In genomic region chr3:51365517-51365882, GRCm38 (mm10) we compare ENCODE assay signal across 8 mouse cellular contexts. TPM values are rescaled to one million over a fixed set of nuclear protein-coding genes. Genes with fewer than 3 reads are reported as not detected.
DNase-seq lines count a peak whose midpoint lies in the region; ATAC-seq and TF ChIP-seq lines count a peak whose summit lies in the region.

No protein-coding gene starts in this region.

- no peak for ATAC-seq in kidney, embryonic 14.5 days (ENCODE audit: low FRiP score, low TSS enrichment)
- no peak for ATAC-seq in embryonic facial prominence, embryonic 13.5 days (ENCODE audit: insufficient number of reproducible peaks, insufficient read depth, low FRiP score, low TSS enrichment, low read depth)
- no peak for ATAC-seq in hindbrain, postnatal 0 days
- no peak for ATAC-seq in midbrain, embryonic 15.5 days (replicated peaks)
- ATAC-seq in inflammation-experienced regulatory T-cells, adult 6 months = no peak

- peak overlapping the region; percentile 50; the same call in 1 of the 2 replicates for H3K4me3 ChIP-seq in kidney, embryonic 14.5 days (ENCODE audit: low read length)
- peak overlapping the region; percentile 48 for H3K4me3 ChIP-seq in embryonic facial prominence, embryonic 13.5 days
- peak overlapping the region; percentile 41 for H3K4me3 ChIP-seq in hindbrain, postnatal 0 days (ENCODE audit: low read length)
- peak overlapping the region; percentile 41 for H3K4me3 ChIP-seq in midbrain, embryonic 15.5 days

- H3K4me2 ChIP-seq in kidney, embryonic 14.5 days (replicated peaks; ENCODE audit: low read depth, low read length) = peak overlapping the region; percentile 83
- H3K4me2 ChIP-seq in embryonic facial prominence, embryonic 13.5 days = peak overlapping the region; percentile 73
- H3K4me2 ChIP-seq in hindbrain, postnatal 0 days (ENCODE audit: low read depth, low read length) = peak overlapping the region; percentile 77
- peak overlapping the region; percentile 79 for H3K4me2 ChIP-seq in midbrain, embryonic 15.5 days

- H3K36me3 ChIP-seq in kidney, embryonic 14.5 days (ENCODE audit: control insufficient read depth, insufficient read depth, low read length) = no peaks in the 10 kb centered on the region
- no peaks in the 10 kb centered on the region for H3K36me3 ChIP-seq in embryonic facial prominence, embryonic 13.5 days
- no peaks in the 10 kb centered on the region for H3K36me3 ChIP-seq in hindbrain, postnatal 0 days (ENCODE audit: insufficient read depth, low read length)
- H3K36me3 ChIP-seq in midbrain, embryonic 15.5 days (replicated peaks) = no peaks in the 10 kb centered on the region

- no peak overlapping the region for H3K27ac ChIP-seq in kidney, embryonic 14.5 days (ENCODE audit: low read depth, low read length)
- H3K27ac ChIP-seq in embryonic facial prominence, embryonic 13.5 days = no peak overlapping the region
- no peak overlapping the region for H3K27ac ChIP-seq in hindbrain, postnatal 0 days
- H3K27ac ChIP-seq in midbrain, embryonic 15.5 days = no peak overlapping the region

- H3K9ac ChIP-seq in kidney, embryonic 14.5 days (ENCODE audit: low read depth, low read length) = peak overlapping the region; percentile 42; the same call in 1 of the 2 replicates
- peak overlapping the region; percentile 54 for H3K9ac ChIP-seq in embryonic facial prominence, embryonic 13.5 days
- H3K9ac ChIP-seq in hindbrain, postnatal 0 days (replicated peaks; ENCODE audit: low read length) = 0 out of 2 replicates have a peak overlapping the region, but pooled peaks have one; percentile 33
- 0 out of 2 replicates have a peak overlapping the region, but pooled peaks have one; percentile 2 for H3K9ac ChIP-seq in midbrain, embryonic 15.5 days

- no peaks in the 10 kb centered on the region for H3K9me3 ChIP-seq in kidney, embryonic 14.5 days (ENCODE audit: control insufficient read depth, low read length)
- no peaks in the 10 kb centered on the region for H3K9me3 ChIP-seq in embryonic facial prominence, embryonic 13.5 days
- no peaks in the 10 kb centered on the region for H3K9me3 ChIP-seq in hindbrain, postnatal 0 days (ENCODE audit: low read length)
- no peaks in the 10 kb centered on the region for H3K9me3 ChIP-seq in midbrain, embryonic 15.5 days

- no peak for DNase-seq in kidney, postnatal 10 days
- no peak for DNase-seq in hindbrain, postnatal 0 days (ENCODE audit: low spot score)
- DNase-seq in gastrocnemius, postnatal 10 days = no peak
- no peak for DNase-seq in adrenal gland, adult 2 months

- 9% methylated on average over 3 of the region's 3 CpGs for WGBS in kidney, embryonic 14.5 days
- WGBS in embryonic facial prominence, embryonic 13.5 days = 8% methylated on average over 3 of the region's 3 CpGs
- 5% methylated on average over 3 of the region's 3 CpGs for WGBS in hindbrain, postnatal 0 days
- WGBS in midbrain, embryonic 15.5 days = 11% methylated on average over 3 of the region's 3 CpGs

- H3K4me1 ChIP-seq in kidney, embryonic 14.5 days (ENCODE audit: control insufficient read depth, insufficient read depth, low read length) = no peaks in the 10 kb centered on the region
- H3K4me1 ChIP-seq in embryonic facial prominence, embryonic 13.5 days = peaks cover 8% of the 10 kb centered on the region
- H3K4me1 ChIP-seq in hindbrain, postnatal 0 days (ENCODE audit: insufficient read depth, low read length) = peaks cover 2% of the 10 kb centered on the region; the same call in 1 of the 2 replicates
- H3K4me1 ChIP-seq in midbrain, embryonic 15.5 days = peaks cover 11% of the 10 kb centered on the region

- 0 out of 2 replicates have a peak, but pooled peaks have one; percentile 28 for TF ChIP-seq CTCF in hindbrain, postnatal 0 days (IDR thresholded peaks at IDR 0.05; ENCODE audit: low read depth)

- no peaks in the 10 kb centered on the region for H3K27me3 ChIP-seq in kidney, embryonic 14.5 days (ENCODE audit: control insufficient read depth, insufficient read depth, low read length)
- peaks cover 7% of the 10 kb centered on the region; the same call in 1 of the 2 replicates for H3K27me3 ChIP-seq in embryonic facial prominence, embryonic 13.5 days
- H3K27me3 ChIP-seq in hindbrain, postnatal 0 days (ENCODE audit: insufficient read depth, low read length) = no peaks in the 10 kb centered on the region
- peaks cover 9% of the 10 kb centered on the region for H3K27me3 ChIP-seq in midbrain, embryonic 15.5 days (replicated peaks)

RNA-seq across cellular contexts. Expression of gene Elf2, which starts 25.0 kb away (rescaled TPM):
- polyA plus RNA-seq in kidney, embryonic 14.5 days (2014; fragmentation: Nextera tagmentation; extraction: Ambion mirVana) = 51.4 and 61.6 TPM in 2 replicates
- 64.5 and 72.5 TPM in 2 replicates for polyA plus RNA-seq in embryonic facial prominence, embryonic 13.5 days (2015; fragmentation: Nextera tagmentation; extraction: Ambion mirVana)
- 47.8 and 56.2 TPM in 2 replicates for total RNA-seq in hindbrain, postnatal 0 days (2014; rRNA removed)
- polyA plus RNA-seq in hindbrain, postnatal 0 days (2015; fragmentation: Nextera tagmentation; extraction: Ambion mirVana) = 31.2 and 32.6 TPM in 2 replicates
- polyA plus RNA-seq in midbrain, embryonic 15.5 days (2015; fragmentation: Nextera tagmentation; extraction: Ambion mirVana) = 39.6 and 44.9 TPM in 2 replicates
- 10 to 100 TPM; 50.9 to 58.2 TPM for total RNA-seq in gastrocnemius, postnatal 10 days (2021)
- total RNA-seq in adrenal gland, adult 2 months (2021) = 10 to 100 TPM; 66.3 to 70.8 TPM
- 30.7 and 39.1 TPM in 2 replicates for polyA plus RNA-seq in adrenal gland, adult 2 months (2012; rRNA removed)
- 10 to 100 TPM; 51.8 to 74.2 (median 57.7) TPM for polyA plus RNA-seq in inflammation-experienced regulatory T-cells, adult 6 months (2017; shearing (Covaris generic))

RNA-seq across cellular contexts. Expression of gene Mgarp, which starts 31.0 kb away (rescaled TPM):
- 1.3 and 1.6 TPM in 2 replicates for polyA plus RNA-seq in kidney, embryonic 14.5 days (2014; fragmentation: Nextera tagmentation; extraction: Ambion mirVana)
- polyA plus RNA-seq in embryonic facial prominence, embryonic 13.5 days (2015; fragmentation: Nextera tagmentation; extraction: Ambion mirVana) = 5.2 and 7.0 TPM in 2 replicates
- 2.8 and 3.1 TPM in 2 replicates for total RNA-seq in hindbrain, postnatal 0 days (2014; rRNA removed)
- polyA plus RNA-seq in hindbrain, postnatal 0 days (2015; fragmentation: Nextera tagmentation; extraction: Ambion mirVana) = 2.1 and 3.2 TPM in 2 replicates
- 1.0 and 2.1 TPM in 2 replicates for polyA plus RNA-seq in midbrain, embryonic 15.5 days (2015; fragmentation: Nextera tagmentation; extraction: Ambion mirVana)
- under 1 TPM; 0.43 to 0.63 TPM for total RNA-seq in gastrocnemius, postnatal 10 days (2021)
- total RNA-seq in adrenal gland, adult 2 months (2021) = 1,000 to 10,000 TPM in 1 of 2 experiments, 100 to 1,000 TPM in 1; 689 to 1,037 TPM
- 297 and 312 TPM in 2 replicates for polyA plus RNA-seq in adrenal gland, adult 2 months (2012; rRNA removed)
- 1 to 10 TPM in 1 of 3 experiments, under 1 TPM in 1, not detected in 1; 0.78 to 1.2 TPM for polyA plus RNA-seq in inflammation-experienced regulatory T-cells, adult 6 months (2017; shearing (Covaris generic))

RNA-seq across cellular contexts. Expression of gene Ndufc1, which starts 43.3 kb away (rescaled TPM):
- polyA plus RNA-seq in kidney, embryonic 14.5 days (2014; fragmentation: Nextera tagmentation; extraction: Ambion mirVana) = 711 and 870 TPM in 2 replicates
- polyA plus RNA-seq in embryonic facial prominence, embryonic 13.5 days (2015; fragmentation: Nextera tagmentation; extraction: Ambion mirVana) = 766 and 796 TPM in 2 replicates
- 33.4 and 35.0 TPM in 2 replicates for total RNA-seq in hindbrain, postnatal 0 days (2014; rRNA removed)
- polyA plus RNA-seq in hindbrain, postnatal 0 days (2015; fragmentation: Nextera tagmentation; extraction: Ambion mirVana) = 1,023 and 1,091 TPM in 2 replicates
- polyA plus RNA-seq in midbrain, embryonic 15.5 days (2015; fragmentation: Nextera tagmentation; extraction: Ambion mirVana) = 603 and 679 TPM in 2 replicates
- 100 to 1,000 TPM; 828 to 975 TPM for total RNA-seq in gastrocnemius, postnatal 10 days (2021)
- 100 to 1,000 TPM; 705 to 794 TPM for total RNA-seq in adrenal gland, adult 2 months (2021)
- polyA plus RNA-seq in adrenal gland, adult 2 months (2012; rRNA removed) = 237 and 341 TPM in 2 replicates
- 100 to 1,000 TPM; 222 to 324 (median 265) TPM for polyA plus RNA-seq in inflammation-experienced regulatory T-cells, adult 6 months (2017; shearing (Covaris generic))

RNA-seq across cellular contexts. Expression of gene Naa15, which starts 49.4 kb away (rescaled TPM):
- 40.0 and 57.1 TPM in 2 replicates for polyA plus RNA-seq in kidney, embryonic 14.5 days (2014; fragmentation: Nextera tagmentation; extraction: Ambion mirVana)
- 52.5 and 61.9 TPM in 2 replicates for polyA plus RNA-seq in embryonic facial prominence, embryonic 13.5 days (2015; fragmentation: Nextera tagmentation; extraction: Ambion mirVana)
- 20.4 and 22.5 TPM in 2 replicates for total RNA-seq in hindbrain, postnatal 0 days (2014; rRNA removed)
- polyA plus RNA-seq in hindbrain, postnatal 0 days (2015; fragmentation: Nextera tagmentation; extraction: Ambion mirVana) = 35.0 and 36.5 TPM in 2 replicates
- polyA plus RNA-seq in midbrain, embryonic 15.5 days (2015; fragmentation: Nextera tagmentation; extraction: Ambion mirVana) = 48.7 and 51.1 TPM in 2 replicates
- 10 to 100 TPM; 48.1 to 52.6 TPM for total RNA-seq in gastrocnemius, postnatal 10 days (2021)
- 10 to 100 TPM; 39.5 to 63.8 TPM for total RNA-seq in adrenal gland, adult 2 months (2021)
- 0.46 and 0.59 TPM in 2 replicates for polyA plus RNA-seq in adrenal gland, adult 2 months (2012; rRNA removed)
- polyA plus RNA-seq in inflammation-experienced regulatory T-cells, adult 6 months (2017; shearing (Covaris generic)) = 10 to 100 TPM; 24.0 to 37.7 (median 30.3) TPM

Comparison
In these comparisons a context has a peak if more than half of its experiments do, and no peak if none do; other contexts are left out.
1. H3K9ac ChIP-seq: peak in every context shown above with its lines; median percentile 54 in embryonic facial prominence, embryonic 13.5 days; 42 in kidney, embryonic 14.5 days; 33 in hindbrain, postnatal 0 days; 2 in midbrain, embryonic 15.5 days.
2. RNA of gene Mgarp, which starts 31.0 kb away (polyA plus RNA-seq): 297 to 312 TPM in adrenal gland, adult 2 months; 5.2 to 7.0 TPM in embryonic facial prominence, embryonic 13.5 days, 2.1 to 3.2 TPM in hindbrain, postnatal 0 days, 1.3 to 1.6 TPM in kidney, embryonic 14.5 days, 1.0 to 2.1 TPM in midbrain, embryonic 15.5 days and 0.78 to 1.2 TPM in inflammation-experienced regulatory T-cells, adult 6 months; every median in the first group is over 10 times any median in the second.
3. Peak in every context shown above with its lines, with median percentiles within 50 percentile points of each other: H3K4me2 ChIP-seq and H3K4me3 ChIP-seq.